Mouse (Mus musculus): Measurements from ENCODE around the gene Zcchc14.

Gene Zcchc14

GRCm38 (mm10) chr8:121551065-121551985, 101.4 kb downstream of the Zcchc14 start:
- no peak for DNase-seq (ENCODE audit: low read depth, low spot score)

DNA sequence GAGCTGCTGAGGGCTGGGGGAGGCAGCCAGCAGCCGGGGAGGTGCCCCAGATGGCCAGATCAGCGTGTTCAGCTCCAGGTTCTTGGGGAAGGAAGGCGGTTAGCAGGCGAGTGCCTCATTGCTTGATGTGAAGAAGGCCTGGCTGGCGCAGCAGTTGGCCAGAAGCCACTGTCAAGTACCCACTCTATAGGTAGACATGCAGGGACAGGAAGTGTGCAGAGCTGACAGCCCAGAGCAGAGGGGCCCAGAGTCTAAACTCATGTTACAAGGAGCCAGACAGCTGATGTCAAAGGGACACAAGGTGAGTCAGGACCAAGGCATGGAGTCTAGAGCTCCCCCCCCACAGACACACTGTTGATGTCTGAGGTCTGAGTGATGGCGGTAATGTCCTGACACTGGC, 102.6 kb downstream of the Zcchc14 start:
- no peak for DNase-seq (ENCODE audit: low read depth, low spot score)

Data from WW6 (cell line).